Mouse (Mus musculus): Measurements from ENCODE around the gene Npm1.

- no peak for TF ChIP-seq CTCF (conservative IDR thresholded peaks at IDR 0.05; ENCODE audit: low read length)
- TF ChIP-seq NANOG (IDR thresholded peaks at IDR 0.05; ENCODE audit: borderline replicate concordance, low read length) = no peak
- no peak for TF ChIP-seq POU5F1 (IDR thresholded peaks at IDR 0.05; ENCODE audit: borderline replicate concordance, low read length)
These were observed 40.0 kb upstream of the Npm1 start for GRCm38 (mm10) chr11:33202972-33203371.
